Mouse (Mus musculus) retina, postnatal 1 day (tissue): ENCODE measurements around the gene Fastkd1.
"Not testable (repeated sequence)": the region's sequence is repeated elsewhere in the genome, so short reads cannot be mapped to it uniquely, and the experiment has no call there.

Source experiments
- DNase-seq: peaks from one replicate; pipeline ENCODE4 v3.0.0-alpha.2; 2012

Gene Fastkd1

DNA sequence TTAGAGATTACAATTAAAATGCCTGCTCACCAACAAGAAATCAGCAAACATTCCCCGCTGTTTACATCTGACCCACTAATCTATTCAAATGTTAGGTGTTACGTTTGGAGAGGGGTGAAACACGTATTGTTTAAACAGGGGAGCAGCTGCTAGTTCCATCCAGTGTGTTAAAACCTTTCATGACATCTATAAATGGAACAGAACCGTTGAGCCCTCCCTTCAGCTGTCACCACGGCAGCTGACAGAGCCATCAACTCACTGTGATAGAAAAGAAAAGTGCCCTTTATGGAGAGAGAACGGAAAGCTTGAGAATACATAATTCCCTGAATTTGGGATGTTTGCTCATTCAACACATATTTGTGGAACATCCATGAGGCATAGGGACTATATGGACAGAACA, 44.9 kb downstream of the Fastkd1 start:
- DNase-seq, result no peak

DNA sequence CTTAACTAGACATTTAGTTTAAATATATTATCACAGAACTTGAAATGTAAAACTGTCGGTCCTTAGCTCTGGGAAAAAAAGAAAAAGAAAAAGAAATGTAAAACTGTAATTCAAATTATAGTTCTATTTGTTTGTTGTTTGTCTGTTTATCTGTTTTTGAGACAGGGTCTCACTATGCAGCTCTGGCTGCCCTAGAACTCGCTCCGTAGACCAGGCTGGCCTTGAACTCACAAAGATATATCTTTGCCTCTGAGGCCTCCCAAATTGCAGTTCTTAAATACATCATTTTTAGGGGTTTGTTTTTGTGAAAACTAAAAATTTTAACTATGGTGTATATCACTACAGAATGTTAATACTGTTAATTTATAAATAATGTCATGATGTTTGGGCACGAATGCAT, 45.7 kb downstream of the Fastkd1 start:
- DNase-seq, result no peak

GRCm38 (mm10) chr2:69663827-69664476, 49.4 kb downstream of the Fastkd1 start:
- DNase-seq, result no peak

DNA sequence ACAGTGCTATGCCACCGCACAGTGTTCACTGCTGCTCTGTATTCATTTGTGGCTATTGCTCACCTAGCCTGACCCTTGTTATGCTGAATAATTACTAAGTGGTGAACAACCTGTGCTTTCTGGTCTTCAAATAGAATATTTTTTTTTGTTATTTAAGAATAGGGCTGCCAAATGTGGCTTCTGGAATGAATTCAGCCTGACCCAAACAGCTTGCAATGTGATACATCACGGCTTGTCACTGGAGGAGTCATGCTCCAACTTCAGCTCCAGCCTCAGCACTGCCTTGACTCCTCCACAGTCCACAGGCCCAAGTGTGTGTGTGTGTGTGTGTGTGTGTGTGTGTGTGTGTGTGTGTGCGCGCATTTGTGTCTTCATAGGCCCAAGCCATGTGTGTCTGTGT, 54.0 kb downstream of the Fastkd1 start:
- no peak for DNase-seq

DNA sequence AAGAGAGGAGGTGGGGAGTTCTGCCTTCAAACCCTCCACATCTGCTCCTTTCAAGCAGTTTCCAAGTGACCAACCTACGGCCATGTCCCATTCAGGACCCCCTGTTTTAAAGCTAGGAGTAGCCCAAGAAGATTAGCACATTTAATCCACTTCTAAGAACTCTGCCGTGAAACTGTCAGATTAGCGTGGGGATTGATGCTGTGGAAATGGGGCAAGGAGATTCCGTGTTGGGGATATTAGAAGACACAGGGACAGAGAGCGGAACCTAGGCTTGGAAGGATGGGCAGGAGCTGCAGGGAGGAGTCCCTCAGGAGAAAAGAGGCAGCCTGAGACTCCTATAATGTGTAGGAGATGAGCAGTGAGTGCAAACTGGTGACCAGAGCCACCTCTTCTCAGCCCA, 63.6 kb downstream of the Fastkd1 start:
- peak; percentile 66 for DNase-seq

DNA sequence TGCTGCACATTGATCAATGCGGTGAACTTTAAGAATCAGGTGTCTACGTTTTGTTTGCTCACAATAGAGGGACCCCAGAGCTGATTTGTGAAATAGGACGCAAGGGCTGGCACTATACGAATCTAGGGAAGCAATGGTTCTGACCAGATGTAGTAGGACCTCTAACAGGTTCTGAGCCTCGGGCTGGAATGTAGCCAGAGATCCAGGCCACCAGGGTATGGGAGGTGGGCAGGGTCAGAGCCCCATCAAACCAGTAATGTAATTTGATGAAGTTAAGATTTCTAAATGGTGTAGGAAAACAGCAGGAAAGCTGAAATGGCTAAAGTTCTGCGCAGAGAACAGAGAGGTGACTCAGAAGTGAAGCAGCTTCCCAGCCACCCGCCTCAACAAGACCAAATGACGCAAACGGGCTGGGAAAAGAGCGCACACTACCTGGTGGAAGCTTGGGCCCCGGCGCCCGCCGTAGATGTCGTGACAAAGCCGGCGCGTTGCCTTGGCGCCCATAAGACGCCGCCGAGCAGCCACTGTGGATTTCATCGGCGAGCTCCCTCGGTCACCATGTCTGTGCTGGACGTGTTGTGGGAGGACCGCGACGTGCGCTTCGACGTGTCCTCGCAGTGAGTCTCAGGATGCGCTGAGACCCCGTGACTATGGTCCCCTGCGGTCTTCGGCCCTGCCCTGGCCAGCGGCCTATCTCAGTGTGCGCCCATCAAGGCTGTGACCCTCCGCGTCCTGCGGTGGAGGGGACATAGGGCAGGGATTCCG, 66.4 kb downstream of the Fastkd1 start, which contains the start of gene Bbs5:
Gene Bbs5 (plus strand): TSS at position 446 of the 765 bp plus-strand sequence.
- peak; percentile 95 for DNase-seq

- no peak for DNase-seq
These were observed 68.2 kb downstream of the Fastkd1 start for GRCm38 (mm10) chr2:69644968-69645617.

DNA sequence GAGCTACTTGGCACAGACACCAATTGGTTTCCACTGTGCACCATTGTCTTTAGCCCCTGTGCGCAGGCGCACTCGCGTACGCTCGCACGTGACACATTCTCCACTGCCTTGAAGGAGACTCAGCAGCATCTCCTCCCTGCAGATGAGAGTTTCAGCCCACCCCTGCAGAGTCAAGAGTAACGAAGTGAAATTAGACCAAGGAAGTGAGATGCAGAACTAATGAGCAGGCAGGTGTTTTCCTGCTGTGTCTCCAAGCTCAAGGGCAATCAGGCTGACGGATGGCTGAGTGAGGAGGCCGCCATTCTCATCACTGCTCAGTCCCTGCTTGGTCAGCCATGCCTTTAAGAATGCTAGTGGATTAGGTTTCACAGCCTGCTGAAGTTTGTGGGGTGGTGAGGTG, 73.2 kb downstream of the Fastkd1 start:
- peak; percentile 85 for DNase-seq

- DNase-seq, result not testable (repeated sequence)
These were observed 75.3 kb downstream of the Fastkd1 start for GRCm38 (mm10) chr2:69637989-69638388.
